Mouse (Mus musculus): ENCODE measurements around the gene Dynlt1f.
"Not testable (repeated sequence)": the region's sequence is repeated elsewhere in the genome, so short reads cannot be mapped to it uniquely, and the experiment has no call there.

Gene Dynlt1f

GRCm38 (mm10) chr17:6624926-6625558 lies 30.7 kb downstream of the Dynlt1f start:
- DNase-seq (ENCODE audit: low spot score in 2 of 2) = not testable (repeated sequence)

- DNase-seq (ENCODE audit: low spot score in 2 of 2) = not testable (repeated sequence)
Observed at GRCm38 (mm10) chr17:6621976-6622375, 33.7 kb downstream of the Dynlt1f start.

DNA sequence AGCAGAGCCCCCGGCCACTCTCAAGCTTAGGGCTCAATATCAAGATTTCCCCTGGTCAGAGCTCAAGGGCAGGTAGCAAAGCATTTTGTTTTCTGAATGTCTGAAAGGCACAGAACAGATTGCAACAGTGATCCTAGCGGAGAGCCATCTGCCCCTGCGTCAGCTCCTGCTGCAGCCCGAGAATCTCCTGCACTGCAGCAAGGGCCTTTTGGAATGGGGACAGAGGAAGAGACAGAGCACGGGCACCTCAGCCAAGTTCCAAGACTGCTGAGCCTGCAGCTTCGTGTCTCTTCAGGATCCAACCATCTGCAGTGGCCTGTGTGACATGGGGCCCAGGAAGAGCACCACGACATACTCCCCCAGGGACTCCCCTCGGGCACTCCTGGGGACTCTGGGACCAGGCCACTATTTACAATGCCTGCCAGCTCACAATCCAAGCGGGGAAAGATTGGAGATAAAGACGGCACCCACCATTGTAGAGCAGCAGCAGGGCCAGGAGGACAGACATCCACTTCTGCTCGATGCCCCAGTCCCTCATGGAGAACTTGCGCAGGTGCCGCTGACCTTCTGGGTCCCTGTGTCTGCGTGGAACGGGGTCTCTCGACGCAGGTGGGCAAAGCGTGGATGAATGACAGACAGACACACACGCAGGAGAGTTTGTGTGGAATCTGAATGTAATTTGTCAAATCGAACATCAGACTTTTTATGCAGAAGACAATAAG lies 34.8 kb downstream of the Dynlt1f start:
- DNase-seq (ENCODE audit: low spot score in 2 of 2) = not testable (repeated sequence)

DNA sequence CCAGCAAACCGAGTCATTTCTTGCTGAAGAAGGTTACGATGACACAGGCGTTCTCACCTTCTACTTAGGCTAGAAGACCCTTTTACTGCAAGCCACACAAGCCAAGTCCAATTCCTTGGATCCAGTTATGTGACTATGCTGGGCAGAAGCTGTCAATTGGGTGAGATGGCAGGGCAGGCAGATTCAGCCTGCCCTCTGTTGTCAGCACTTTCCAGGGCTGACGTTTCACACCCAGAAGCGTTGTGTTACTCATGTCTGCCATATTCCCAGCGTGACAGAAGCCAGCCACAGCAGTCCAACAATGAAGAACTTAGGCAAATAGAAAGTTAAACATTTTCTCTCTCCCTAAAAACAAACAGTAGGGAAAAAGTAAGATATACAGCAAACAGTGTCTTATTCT lies 35.7 kb downstream of the Dynlt1f start:
- not testable (repeated sequence) for DNase-seq (ENCODE audit: low spot score in 2 of 2)

DNA sequence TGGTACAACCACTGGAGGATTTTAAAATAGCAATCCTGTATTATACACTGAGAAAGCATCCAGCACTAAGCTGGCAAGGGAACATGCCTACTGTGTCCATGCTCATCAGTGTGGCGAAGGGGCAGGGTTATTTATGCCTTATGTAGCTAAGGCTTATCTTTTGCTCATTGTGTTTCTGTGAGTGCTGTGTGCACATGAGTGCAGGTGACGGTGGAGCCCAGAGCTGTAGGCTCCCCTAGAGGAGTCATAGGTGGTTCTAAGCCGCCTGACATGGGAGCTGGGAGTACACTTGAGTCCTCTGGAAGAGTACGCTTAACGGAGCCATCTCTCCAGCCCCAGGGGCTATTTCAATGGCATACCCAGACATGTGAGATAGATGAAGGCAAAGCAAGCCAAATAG lies 36.4 kb downstream of the Dynlt1f start:
- DNase-seq (ENCODE audit: low spot score in 2 of 2) = not testable (repeated sequence)

- DNase-seq (ENCODE audit: low spot score in 2 of 2) = not testable (repeated sequence)
Observed at GRCm38 (mm10) chr17:6617689-6618400, 37.9 kb downstream of the Dynlt1f start.

GRCm38 (mm10) chr17:6616731-6617130 lies 39.0 kb downstream of the Dynlt1f start:
- not testable (repeated sequence) for DNase-seq (ENCODE audit: low spot score in 2 of 2)

DNA sequence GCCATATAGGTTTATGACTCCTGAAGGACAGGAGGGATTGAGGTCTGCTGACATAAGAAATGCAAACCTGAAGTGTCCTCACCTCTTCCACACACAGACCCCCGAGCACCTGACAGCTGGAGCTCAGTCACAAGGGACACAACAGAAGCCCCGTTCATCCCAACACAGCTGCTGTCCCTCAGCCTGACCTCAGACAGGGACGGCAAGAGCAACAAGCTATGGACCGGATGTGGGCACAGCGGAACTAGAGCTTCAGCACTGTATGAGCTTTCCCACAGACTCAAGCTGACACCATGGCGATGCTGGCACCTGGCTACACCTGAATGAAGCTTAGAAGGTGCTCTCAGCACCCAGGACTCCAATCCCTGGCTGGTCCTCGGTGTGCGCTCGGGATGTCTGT lies 41.4 kb downstream of the Dynlt1f start:
- DNase-seq (ENCODE audit: low spot score in 2 of 2) = not testable (repeated sequence)

GRCm38 (mm10) chr17:6613524-6613923 lies 42.2 kb downstream of the Dynlt1f start:
- DNase-seq (ENCODE audit: low spot score in 2 of 2) = not testable (repeated sequence)

GRCm38 (mm10) chr17:6605347-6605746 lies 50.4 kb downstream of the Dynlt1f start:
- not testable (repeated sequence) for DNase-seq (ENCODE audit: low spot score in 2 of 2)

GRCm38 (mm10) chr17:6602205-6602604 lies 53.5 kb downstream of the Dynlt1f start:
- DNase-seq (ENCODE audit: low spot score in 2 of 2) = not testable (repeated sequence)

- peak; percentile 71 to 76 for DNase-seq (ENCODE audit: low spot score in 2 of 2)
Observed at GRCm38 (mm10) chr17:6601204-6601911, 54.3 kb downstream of the Dynlt1f start, which contains the start of gene Dynlt1c. Gene Dynlt1c (plus strand): TSS chr17:6601671.

GRCm38 (mm10) chr17:6600216-6600911 lies 55.3 kb downstream of the Dynlt1f start:
- not testable (repeated sequence) for DNase-seq (ENCODE audit: low spot score in 2 of 2)

DNA sequence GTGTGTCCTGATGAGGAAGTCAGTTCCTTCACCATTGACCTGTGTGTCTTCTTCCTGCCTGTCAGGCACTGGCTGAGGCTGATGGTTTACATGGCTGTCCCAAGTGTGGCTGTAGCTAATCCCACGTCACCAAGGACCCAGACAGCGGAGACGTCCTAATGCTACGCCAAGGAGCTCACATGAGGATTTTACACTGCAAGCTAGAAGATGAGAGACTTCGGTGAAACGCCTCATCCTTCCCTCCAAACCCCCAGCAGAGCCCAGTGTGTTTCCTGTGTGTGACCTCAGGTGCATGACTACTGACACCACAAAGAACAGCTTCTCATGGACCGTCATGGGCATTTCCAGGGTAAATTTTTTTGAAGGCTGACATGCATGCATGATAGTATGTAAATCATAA lies 57.3 kb downstream of the Dynlt1f start:
- not testable (repeated sequence) for DNase-seq (ENCODE audit: low spot score in 2 of 2)
